Mouse (Mus musculus): ENCODE data around the gene Stard10. TPM values are rescaled to one million over a fixed set of nuclear protein-coding genes. Genes with fewer than 3 reads are reported as not detected.

Gene Stard10
- total RNA-seq, 2 experiments from 2014 or later: 14.2 to 18.3 TPM

DNA sequence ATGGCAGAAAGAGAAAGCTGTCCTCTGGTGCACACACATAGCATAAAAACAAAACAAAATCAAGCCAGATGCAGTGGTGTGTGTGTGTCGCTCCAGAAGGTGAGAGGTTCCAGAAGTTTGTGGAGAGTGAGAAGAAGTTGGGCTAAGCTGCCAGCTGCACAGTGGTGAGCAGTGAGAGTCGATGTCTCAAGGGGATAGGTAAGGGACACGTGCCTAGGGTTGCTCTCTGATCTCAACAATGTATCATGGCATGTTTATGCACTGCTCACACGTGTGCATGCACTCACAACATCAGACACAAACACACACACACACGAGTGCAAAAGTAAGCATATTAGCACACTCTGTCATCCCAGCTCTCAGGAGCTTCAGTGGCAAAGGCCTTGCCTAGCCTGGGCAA, 47.0 kb downstream of the Stard10 start:
- no peak for DNase-seq (ENCODE audit: low spot score in 2 of 2)

GRCm38 (mm10) chr7:101367901-101368852, 51.3 kb downstream of the Stard10 start:
- DNase-seq (ENCODE audit: low spot score in 2 of 2): no peak

DNA sequence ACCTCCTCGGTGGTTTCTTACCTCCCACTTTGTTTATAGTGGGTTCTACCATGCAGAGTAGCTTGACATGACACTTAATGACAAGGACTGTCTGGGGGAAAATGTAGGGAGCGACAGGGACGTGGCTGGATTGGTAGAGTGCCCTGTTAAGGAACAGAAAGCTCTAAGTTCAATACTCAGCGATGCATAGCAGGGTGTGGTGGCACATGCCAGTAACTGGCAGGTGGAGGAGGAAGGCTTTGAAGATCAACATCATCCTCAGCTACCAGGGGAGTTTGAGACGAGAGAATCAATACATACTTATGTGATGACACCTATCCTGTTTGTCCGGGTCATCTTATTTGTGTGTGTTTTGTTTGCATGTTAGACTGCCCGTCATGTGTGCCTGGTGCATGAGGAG, 52.8 kb downstream of the Stard10 start:
- DNase-seq (ENCODE audit: low spot score in 2 of 2): no peak

- no peak for DNase-seq (ENCODE audit: low spot score in 2 of 2)
These were observed 56.2 kb downstream of the Stard10 start for GRCm38 (mm10) chr7:101373082-101373481.

DNA sequence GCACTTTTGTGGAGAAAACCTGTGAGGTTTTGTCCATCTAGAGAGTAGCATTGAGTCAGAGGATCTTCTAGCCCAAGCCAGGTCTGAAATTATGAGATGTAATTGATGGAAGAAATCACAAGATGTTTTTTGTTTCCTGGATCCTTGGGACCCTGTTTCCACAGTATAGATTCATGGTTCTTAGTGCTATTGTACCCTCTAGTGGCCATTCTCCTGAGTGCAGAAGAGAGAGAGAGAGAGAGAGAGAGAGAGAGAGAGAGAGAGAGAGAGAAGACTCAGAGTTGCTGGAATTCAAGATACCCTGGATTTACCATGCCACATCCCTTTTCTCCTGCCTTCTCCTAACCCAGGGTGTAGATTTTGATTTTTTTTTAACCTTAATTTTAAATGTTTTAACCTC, 57.3 kb downstream of the Stard10 start:
- DNase-seq (ENCODE audit: low spot score in 2 of 2): peak in 1 of 2 experiments; percentile 77

DNA sequence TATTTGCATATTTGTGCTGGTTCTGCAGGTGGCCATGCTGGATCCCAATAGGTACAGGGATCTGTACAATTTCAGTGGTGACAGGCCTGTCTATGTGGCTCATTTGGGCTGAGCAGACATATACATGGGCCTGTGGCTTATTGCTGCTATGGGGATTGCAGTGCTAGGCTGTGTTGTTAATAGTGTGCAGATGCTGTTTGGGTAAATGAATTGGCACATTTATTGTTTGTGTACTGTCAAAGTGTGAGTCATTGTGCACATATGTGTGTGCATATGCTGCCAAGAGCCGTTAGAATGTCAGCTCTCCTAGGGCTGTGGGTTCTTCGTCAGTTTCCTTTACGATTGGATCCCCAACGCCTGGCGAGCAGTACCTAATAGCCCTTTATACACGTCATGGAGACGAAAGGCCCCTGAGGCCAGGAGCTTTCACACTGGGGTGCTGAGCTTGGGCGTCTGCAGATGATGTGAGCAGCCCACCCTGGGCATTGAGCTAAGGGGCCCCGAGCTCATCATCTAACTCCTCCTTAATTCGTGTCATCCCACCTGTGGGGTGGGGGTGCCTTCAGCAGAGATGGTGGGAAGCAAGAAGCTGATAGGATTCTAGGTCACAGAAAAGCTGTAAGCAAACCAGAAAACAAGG, 59.9 kb downstream of the Stard10 start:
- peak in 1 of 2 experiments; percentile 53 for DNase-seq (ENCODE audit: low spot score in 2 of 2)

GRCm38 (mm10) chr7:101377741-101378262, 60.9 kb downstream of the Stard10 start:
- peak in 1 of 2 experiments; percentile 28 for DNase-seq (ENCODE audit: low spot score in 2 of 2)

GRCm38 (mm10) chr7:101378285-101378684, 61.4 kb downstream of the Stard10 start:
- DNase-seq (ENCODE audit: low spot score in 2 of 2): no peak

GRCm38 (mm10) chr7:101378796-101379465, 62.0 kb downstream of the Stard10 start:
- DNase-seq (ENCODE audit: low spot score in 2 of 2): no peak

DNA sequence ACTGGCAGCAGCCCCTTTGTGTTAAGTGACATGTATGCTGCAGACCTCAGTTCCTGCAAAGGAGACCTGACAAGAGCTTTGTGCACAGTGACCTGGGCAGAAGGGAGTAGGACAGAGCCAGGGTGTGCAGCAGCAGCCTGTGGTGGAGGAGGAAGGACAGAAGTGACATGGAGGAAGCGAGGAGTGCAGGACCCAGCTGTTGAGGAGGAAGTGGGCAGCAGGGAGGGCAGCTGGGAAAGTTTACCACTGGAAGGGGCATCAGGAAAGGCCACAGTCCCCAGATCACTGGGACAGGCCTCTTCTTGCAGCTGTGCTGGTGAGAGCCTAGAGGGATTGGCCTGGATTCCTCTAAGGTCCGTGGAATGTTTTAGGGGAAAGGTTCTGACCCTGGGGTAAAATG, 62.8 kb downstream of the Stard10 start:
- DNase-seq (ENCODE audit: low spot score in 2 of 2): no peak

- no peak for DNase-seq (ENCODE audit: low spot score in 2 of 2)
These were observed 64.6 kb downstream of the Stard10 start for GRCm38 (mm10) chr7:101381512-101381911.

- DNase-seq (ENCODE audit: low spot score in 2 of 2): peak; percentile 19 to 34
These were observed 65.5 kb downstream of the Stard10 start for GRCm38 (mm10) chr7:101382378-101382777.

DNA sequence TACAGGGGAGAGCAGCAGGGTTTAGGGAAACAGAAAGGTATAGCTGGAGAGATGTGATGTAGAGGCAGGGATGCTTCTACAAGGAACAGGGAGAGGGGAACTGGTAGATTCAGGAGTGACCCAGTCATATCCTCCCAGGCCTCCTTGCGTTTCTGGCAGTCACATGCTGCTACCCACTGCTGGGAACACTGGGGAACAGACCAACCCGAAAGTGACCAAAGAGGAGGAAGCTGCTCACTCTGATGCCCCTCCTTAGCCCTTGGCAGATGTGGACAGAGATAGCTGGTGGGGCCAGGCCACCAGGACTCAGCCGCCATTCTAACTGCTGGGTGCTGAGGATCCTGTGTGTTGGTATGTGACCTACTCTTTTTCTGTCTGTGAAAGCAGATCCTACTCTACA, 66.9 kb downstream of the Stard10 start:
- no peak for DNase-seq (ENCODE audit: low spot score in 2 of 2)

DNA sequence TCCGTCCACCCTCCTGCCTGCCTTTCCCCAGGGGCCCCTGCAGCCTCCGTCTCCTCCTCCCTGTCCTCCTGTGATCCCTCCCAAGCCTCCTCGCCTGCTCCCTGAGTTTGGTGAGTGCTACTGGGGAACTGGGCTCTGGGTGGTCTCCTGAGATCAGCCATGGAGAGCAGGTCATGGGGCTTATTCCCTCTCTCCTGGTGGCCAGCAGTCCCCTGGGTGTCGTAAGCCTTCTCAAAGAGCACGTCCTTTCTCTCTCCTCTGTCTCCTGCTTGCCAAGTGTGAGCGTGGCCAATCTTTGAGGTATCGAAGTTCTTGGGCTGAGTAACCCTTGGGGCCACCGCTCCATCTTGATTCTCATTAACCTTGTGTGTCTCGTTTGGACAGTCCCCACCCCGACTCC, 68.0 kb downstream of the Stard10 start:
- DNase-seq (ENCODE audit: low spot score in 2 of 2): no peak

GRCm38 (mm10) chr7:101385331-101385733, 68.4 kb downstream of the Stard10 start:
- DNase-seq (ENCODE audit: low spot score in 2 of 2): no peak

GRCm38 (mm10) chr7:101385866-101386452, 69.1 kb downstream of the Stard10 start:
- DNase-seq (ENCODE audit: low spot score in 2 of 2): no peak

DNA sequence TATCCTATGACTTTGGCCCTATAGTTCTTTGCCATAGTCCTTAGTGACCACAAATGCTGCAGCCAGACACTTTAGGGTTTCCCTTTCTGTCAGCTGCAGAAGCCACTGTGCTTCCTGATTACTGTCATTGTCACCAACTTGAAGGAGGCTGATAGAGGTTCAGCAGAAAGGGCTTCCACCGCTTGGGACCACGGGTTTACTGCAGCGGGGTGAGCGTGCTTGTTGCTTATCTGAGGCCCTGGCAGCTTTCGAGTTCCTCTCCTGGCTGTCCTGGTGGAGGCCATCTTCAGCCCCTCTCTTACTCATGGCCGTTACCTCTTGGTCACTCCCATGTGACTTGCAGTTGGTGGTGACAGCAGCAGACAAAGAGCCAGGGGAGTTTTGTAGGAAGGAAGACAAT, 72.4 kb downstream of the Stard10 start:
- DNase-seq (ENCODE audit: low spot score in 2 of 2): no peak

DNA sequence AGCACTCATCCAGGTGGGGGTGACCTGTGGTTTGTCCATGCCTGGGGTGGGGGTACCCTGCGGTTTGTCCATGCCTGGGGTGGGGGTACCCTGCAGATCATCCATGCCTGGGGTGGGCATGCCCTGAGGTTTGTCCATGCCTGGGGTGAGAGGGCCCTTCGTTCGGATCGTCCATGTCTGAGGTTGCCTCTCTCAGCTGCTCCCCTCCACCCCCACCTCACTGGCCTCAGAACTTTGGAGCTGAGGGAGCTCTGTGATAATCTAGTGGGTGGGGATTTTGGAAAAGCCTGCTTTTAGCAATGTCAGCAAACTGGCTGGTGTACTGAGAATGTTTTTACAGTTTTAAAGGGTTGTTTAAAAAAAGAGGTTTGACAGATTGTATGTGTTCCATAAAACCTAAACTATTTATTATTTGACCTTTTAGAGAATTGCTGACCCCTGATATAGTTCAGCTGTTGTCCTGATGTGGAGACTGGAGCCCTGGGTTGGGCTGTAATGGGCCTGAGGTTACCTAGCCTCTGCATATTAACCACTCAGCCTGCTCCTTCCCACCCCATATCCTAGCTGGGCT, 75.1 kb downstream of the Stard10 start:
- DNase-seq (ENCODE audit: low spot score in 2 of 2): no peak

- DNase-seq (ENCODE audit: low spot score in 2 of 2): no peak
These were observed 76.1 kb downstream of the Stard10 start for GRCm38 (mm10) chr7:101393015-101393414.

- no peak for DNase-seq (ENCODE audit: low spot score in 2 of 2)
These were observed 77.0 kb downstream of the Stard10 start for GRCm38 (mm10) chr7:101393694-101394504.

All from layer of hippocampus, postnatal 14 days (tissue).